9 mouse cellular contexts compared by ENCODE assay signal in the genomic region with DNA sequence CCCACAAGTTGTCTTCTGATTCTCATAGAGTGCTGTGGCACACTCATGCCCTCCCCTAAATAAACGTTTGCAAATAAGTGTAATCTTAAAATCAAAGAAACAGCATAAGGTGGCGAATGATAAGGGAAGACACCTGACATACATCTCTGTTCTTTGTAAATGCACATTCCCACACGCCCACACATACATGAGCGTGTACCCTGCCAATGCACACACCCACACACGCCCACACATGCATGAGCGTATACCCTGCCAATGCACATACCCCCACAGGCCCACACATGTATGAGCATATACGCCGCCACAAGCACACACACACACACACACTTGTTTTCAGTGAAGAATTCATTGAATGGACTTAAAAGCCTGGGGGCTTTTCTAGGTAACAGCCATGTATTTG.
DNase-seq lines count a peak whose midpoint lies in the region; ATAC-seq lines count a peak whose summit lies in the region.
"Had no signal": no experiment of that assay in that cellular context is flagged by ENCODE, and none has a peak within 500 bp of the region (broad histone marks: within the 10 kb centered on the region; RNA-seq: fewer than 3 reads in every experiment).

No protein-coding gene starts in this region.

- H3K9ac ChIP-seq in hindbrain, embryonic 13.5 days, result no peak overlapping the region
- no peak overlapping the region for H3K9ac ChIP-seq in hindbrain, embryonic 12.5 days
- no peak overlapping the region for H3K9ac ChIP-seq in forebrain, embryonic 13.5 days
- no peak overlapping the region for H3K9ac ChIP-seq in midbrain, embryonic 15.5 days

- intact Hi-C loops in heart, postnatal 36 days (cut with DNase I), result no loop called here

- no peak for ATAC-seq in hindbrain, embryonic 13.5 days (ENCODE audit: low FRiP score)
- no peak for ATAC-seq in hindbrain, embryonic 12.5 days (ENCODE audit: low FRiP score)
- peak; percentile 68 for ATAC-seq in forebrain, embryonic 13.5 days
- ATAC-seq in midbrain, embryonic 15.5 days (replicated peaks), result peak; percentile 63; the same call in 1 of the 2 replicates

- H3K27ac ChIP-seq in hindbrain, embryonic 13.5 days, result no peak overlapping the region
- no peak overlapping the region for H3K27ac ChIP-seq in hindbrain, embryonic 12.5 days
- H3K27ac ChIP-seq in forebrain, embryonic 13.5 days, result no peak overlapping the region
- no peak overlapping the region for H3K27ac ChIP-seq in midbrain, embryonic 15.5 days
- H3K27ac ChIP-seq: macrophage had no signal

- peak; percentile 37 for DNase-seq in MN1 (ENCODE audit: low spot score)
- DNase-seq in ovary, postnatal 14 days (ENCODE audit: low spot score), result no peak
- no peak for DNase-seq in embryo, embryonic 10.5 days (ENCODE audit: low spot score)
- no peak for DNase-seq in heart, postnatal 36 days

- H3K36me3 ChIP-seq in hindbrain, embryonic 13.5 days, result no peaks in the 10 kb centered on the region
- H3K36me3 ChIP-seq in hindbrain, embryonic 12.5 days, result no peaks in the 10 kb centered on the region
- H3K36me3 ChIP-seq in forebrain, embryonic 13.5 days (ENCODE audit: poor library complexity, severe bottlenecking), result no peaks in the 10 kb centered on the region
- no peaks in the 10 kb centered on the region for H3K36me3 ChIP-seq in midbrain, embryonic 15.5 days (replicated peaks)

- H3K4me1 ChIP-seq in hindbrain, embryonic 13.5 days (replicated peaks), result peaks cover 38% of the 10 kb centered on the region
- peaks cover 29% of the 10 kb centered on the region for H3K4me1 ChIP-seq in hindbrain, embryonic 12.5 days
- H3K4me1 ChIP-seq in forebrain, embryonic 13.5 days, result peaks cover 33% of the 10 kb centered on the region
- peaks cover 19% of the 10 kb centered on the region for H3K4me1 ChIP-seq in midbrain, embryonic 15.5 days

- H3K4me2 ChIP-seq in hindbrain, embryonic 13.5 days, result peak overlapping the region; percentile 30
- H3K4me2 ChIP-seq in hindbrain, embryonic 12.5 days (replicated peaks), result no peak overlapping the region
- H3K4me2 ChIP-seq in forebrain, embryonic 13.5 days, result peak overlapping the region; percentile 29
- peak overlapping the region; percentile 14 for H3K4me2 ChIP-seq in midbrain, embryonic 15.5 days

- peaks cover 3% of the 10 kb centered on the region for H3K27me3 ChIP-seq in hindbrain, embryonic 13.5 days
- H3K27me3 ChIP-seq in hindbrain, embryonic 12.5 days, result peaks cover 9% of the 10 kb centered on the region; the same call in 1 of the 2 replicates
- no peaks in the 10 kb centered on the region for H3K27me3 ChIP-seq in forebrain, embryonic 13.5 days
- H3K27me3 ChIP-seq in midbrain, embryonic 15.5 days (replicated peaks), result 0 out of 2 replicates have a peak, but pooled peaks cover 3% of the 10 kb centered on the region

- H3K4me3 ChIP-seq in hindbrain, embryonic 13.5 days, result no peak overlapping the region
- H3K4me3 ChIP-seq in hindbrain, embryonic 12.5 days, result no peak overlapping the region
- no peak overlapping the region for H3K4me3 ChIP-seq in forebrain, embryonic 13.5 days
- no peak overlapping the region for H3K4me3 ChIP-seq in midbrain, embryonic 15.5 days

- 80% methylated on average over 8 of the region's 8 CpGs for WGBS in hindbrain, embryonic 13.5 days
- 86% methylated on average over 8 of the region's 8 CpGs for WGBS in hindbrain, embryonic 12.5 days
- 83% methylated on average over 8 of the region's 8 CpGs for WGBS in forebrain, embryonic 13.5 days
- 83% methylated on average over 8 of the region's 8 CpGs for WGBS in midbrain, embryonic 15.5 days

- H3K9me3 ChIP-seq in hindbrain, embryonic 13.5 days, result no peaks in the 10 kb centered on the region
- no peaks in the 10 kb centered on the region for H3K9me3 ChIP-seq in hindbrain, embryonic 12.5 days (replicated peaks)
- no peaks in the 10 kb centered on the region for H3K9me3 ChIP-seq in forebrain, embryonic 13.5 days (replicated peaks)
- no peaks in the 10 kb centered on the region for H3K9me3 ChIP-seq in midbrain, embryonic 15.5 days

Comparison
In these comparisons a context has a peak if more than half of its experiments do, and no peak if none do; other contexts are left out.
1. ATAC-seq: peak in forebrain, embryonic 13.5 days (single experiment) and midbrain, embryonic 15.5 days (single experiment); none in hindbrain, embryonic 13.5 days (single experiment) and hindbrain, embryonic 12.5 days (single experiment).